Mouse (Mus musculus) small intestine, adult 2 months (tissue): ENCODE measurements around the gene Adamts16. TPM values are rescaled to one million over a fixed set of nuclear protein-coding genes. Genes with fewer than 3 reads are reported as not detected.

Source experiments
- H3K27ac ChIP-seq: fragments of 200-500 bp; 2 replicates; pipeline ENCODE4 v1.5.1; 2012; ENCODE audit warnings: low read depth, low read length, control low read depth, inconsistent platforms; ENCODE audit not compliant: insufficient read depth
- H3K27me3 ChIP-seq: fragments of 200-500 bp; 2 replicates; pipeline ENCODE4 v1.6.1; 2012; ENCODE audit warnings: mild to moderate bottlenecking, moderate library complexity, low read length, inconsistent platforms; ENCODE audit not compliant: control insufficient read depth, insufficient read depth
- H3K36me3 ChIP-seq: fragments of 200-500 bp; 2 replicates; pipeline ENCODE4 v1.6.1; 2012; ENCODE audit warnings: mild to moderate bottlenecking, low read length, control low read depth, inconsistent platforms; ENCODE audit not compliant: control insufficient read depth, insufficient read depth
- H3K4me1 ChIP-seq: fragments of 200-500 bp; 2 replicates; pipeline ENCODE4 v1.6.1; 2012; ENCODE audit warnings: low read length, inconsistent platforms, mixed read lengths; ENCODE audit not compliant: control insufficient read depth, insufficient read depth, insufficient read length
- H3K4me3 ChIP-seq: fragments of 200-500 bp; 2 replicates; pipeline ENCODE4 v1.5.1; 2012; ENCODE audit warnings: low read depth, mild to moderate bottlenecking, control low read depth, inconsistent platforms, low read length, moderate library complexity
- CTCF ChIP-seq: fragments of 200-500 bp; IDR thresholded peaks from 2 replicates; pipeline ENCODE4 v1.5.1; 2012; ENCODE audit warnings: low read depth, mild to moderate bottlenecking, control low read depth, inconsistent platforms, low read length, moderate library complexity, mixed read lengths; ENCODE audit not compliant: insufficient replicate concordance, insufficient read length; ENCODE audit errors: extremely low read depth
- POLR2A ChIP-seq: fragments of 200-500 bp; IDR thresholded peaks from 2 replicates; pipeline ENCODE4 v1.6.1; 2012; ENCODE audit warnings: low read depth, mild to moderate bottlenecking, control low read depth, inconsistent platforms, low read length, moderate library complexity
- WGBS: fragments of 180-500 bp; shearing (Covaris S2); methylation state at CpG from one replicate; pipeline ENCODE4 v1.1.7; 2018; 5-methylcytosine and 5-hydroxymethylcytosine counted together
- polyA plus RNA-seq: library from polyadenylated mRNA; depleted of rRNA; stranded (reverse); fragments of >200 nt; gene quantifications from 2 replicates; pipeline ENCODE4 v1.2.3, GENCODE M21; 2012

The Adamts16 gene
- polyA plus RNA-seq, 1 experiment, result not detected

DNA sequence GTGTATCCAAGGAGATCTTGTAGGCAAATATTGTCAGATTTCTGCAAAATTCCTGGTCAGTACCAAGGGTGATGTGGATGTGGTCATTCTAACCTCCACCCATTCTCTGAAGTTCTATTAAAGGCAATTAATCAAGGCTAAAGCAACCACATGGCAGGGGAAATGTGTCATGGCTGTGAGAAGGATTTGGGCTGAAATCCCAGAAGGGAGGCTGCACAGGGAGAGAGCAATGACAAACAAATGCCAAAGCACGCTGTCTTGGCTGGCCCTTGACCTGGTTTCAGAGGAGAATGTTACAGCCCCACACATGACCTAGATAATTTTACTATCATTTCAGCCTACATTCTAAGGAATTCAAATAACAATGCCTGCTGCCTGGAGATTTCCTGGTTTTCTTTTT lies 52.6 kb downstream of the Adamts16 start:
- 51% methylated on average over 1 of the region's 1 CpGs for WGBS
- TF ChIP-seq POLR2A, result no peak
- no peak for TF ChIP-seq CTCF
- no peaks in the 10 kb centered on the region for H3K36me3 ChIP-seq

GRCm38 (mm10) chr13:70785078-70785477 lies 56.5 kb downstream of the Adamts16 start:
- H3K4me3 ChIP-seq, result no peak overlapping the region
- no peaks in the 10 kb centered on the region for H3K4me1 ChIP-seq
- WGBS, result 50% methylated on average over 2 of the region's 2 CpGs
- no peak overlapping the region for H3K27ac ChIP-seq
- TF ChIP-seq CTCF, result no peak
- no peak for TF ChIP-seq POLR2A
- no peaks in the 10 kb centered on the region for H3K36me3 ChIP-seq
- no peaks in the 10 kb centered on the region for H3K27me3 ChIP-seq

More for the DNA sequence above, 52.6 kb downstream of the Adamts16 start:
- no peaks in the 10 kb centered on the region for H3K27me3 ChIP-seq
- no peak overlapping the region for H3K4me3 ChIP-seq
- no peak overlapping the region for H3K27ac ChIP-seq
- H3K4me1 ChIP-seq, result no peaks in the 10 kb centered on the region

GRCm38 (mm10) chr13:70784126-70784525 lies 57.5 kb downstream of the Adamts16 start:
- no peaks in the 10 kb centered on the region for H3K36me3 ChIP-seq
- no peak overlapping the region for H3K4me3 ChIP-seq
- 82% methylated on average over 5 of the region's 5 CpGs for WGBS
- no peaks in the 10 kb centered on the region for H3K4me1 ChIP-seq
- no peaks in the 10 kb centered on the region for H3K27me3 ChIP-seq
- TF ChIP-seq CTCF (no peak), POLR2A (no peak)
- no peak overlapping the region for H3K27ac ChIP-seq

DNA sequence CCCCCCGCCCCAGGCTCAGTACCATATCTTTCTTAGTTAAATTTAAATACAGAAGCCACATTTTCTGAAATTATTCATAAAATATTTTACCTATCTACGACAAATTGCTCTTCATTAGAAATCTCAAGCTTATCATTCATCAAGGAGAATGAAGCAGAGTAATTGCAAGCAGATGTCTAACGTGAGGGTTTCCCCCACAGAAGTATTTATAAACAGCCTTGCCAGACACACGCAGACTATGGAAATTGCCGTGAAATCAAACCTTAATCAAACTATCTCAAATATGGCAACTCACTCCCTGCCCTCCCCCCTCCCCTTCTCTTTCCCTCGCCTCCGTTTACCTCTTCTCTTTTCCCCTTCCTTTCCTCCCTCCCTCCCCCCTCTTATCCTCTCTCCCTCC lies 61.8 kb downstream of the Adamts16 start:
- no peak overlapping the region for H3K4me3 ChIP-seq

DNA sequence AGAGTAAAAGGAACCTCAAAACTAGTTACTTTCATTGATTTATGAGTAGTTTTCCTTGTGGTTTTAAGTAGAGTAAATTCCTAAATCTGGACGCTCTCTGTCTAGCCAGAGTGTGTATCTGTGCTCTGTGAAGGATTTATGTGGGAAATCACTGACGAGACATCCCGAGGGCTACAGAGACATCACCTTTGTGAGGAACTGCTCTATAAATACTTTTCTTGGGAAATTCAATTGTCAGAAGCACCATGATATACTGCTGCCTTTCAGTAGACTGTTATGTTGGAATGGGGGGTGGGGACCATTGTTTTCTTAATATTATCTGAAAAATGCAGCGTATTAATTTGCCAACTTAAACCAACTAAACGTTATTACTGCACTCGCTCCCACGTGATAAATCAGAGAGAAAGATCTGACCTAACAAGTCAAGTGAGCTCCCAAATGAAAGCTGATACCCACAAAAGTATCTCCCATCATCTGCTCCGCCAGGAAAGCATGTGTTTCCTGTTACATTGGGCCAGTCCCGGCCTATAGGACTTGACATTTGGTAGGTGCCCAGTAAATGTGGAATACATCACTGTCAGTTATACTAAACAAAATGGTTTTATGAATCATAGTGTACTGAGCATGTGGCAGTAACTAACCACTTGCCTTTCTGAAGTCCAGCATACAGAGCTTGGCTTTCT lies 62.6 kb downstream of the Adamts16 start:
- WGBS, result 68% methylated on average over 9 of the region's 9 CpGs
- no peak overlapping the region for H3K4me3 ChIP-seq
- no peak for TF ChIP-seq POLR2A
- TF ChIP-seq CTCF, result no peak
- no peak overlapping the region for H3K27ac ChIP-seq
- H3K36me3 ChIP-seq, result no peaks in the 10 kb centered on the region
- H3K4me1 ChIP-seq, result peaks cover 2% of the 10 kb centered on the region; the same call in 1 of the 2 replicates
- no peaks in the 10 kb centered on the region; the same call in 1 of the 2 replicates for H3K27me3 ChIP-seq

More for the DNA sequence above, 61.8 kb downstream of the Adamts16 start:
- H3K27me3 ChIP-seq, result no peaks in the 10 kb centered on the region; the same call in 1 of the 2 replicates
- TF ChIP-seq POLR2A (no peak), CTCF (no peak)
- H3K27ac ChIP-seq, result no peak overlapping the region
- H3K4me1 ChIP-seq, result peaks cover 2% of the 10 kb centered on the region; the same call in 1 of the 2 replicates
- no peaks in the 10 kb centered on the region for H3K36me3 ChIP-seq
- WGBS, result 70% methylated on average over 7 of the region's 7 CpGs

DNA sequence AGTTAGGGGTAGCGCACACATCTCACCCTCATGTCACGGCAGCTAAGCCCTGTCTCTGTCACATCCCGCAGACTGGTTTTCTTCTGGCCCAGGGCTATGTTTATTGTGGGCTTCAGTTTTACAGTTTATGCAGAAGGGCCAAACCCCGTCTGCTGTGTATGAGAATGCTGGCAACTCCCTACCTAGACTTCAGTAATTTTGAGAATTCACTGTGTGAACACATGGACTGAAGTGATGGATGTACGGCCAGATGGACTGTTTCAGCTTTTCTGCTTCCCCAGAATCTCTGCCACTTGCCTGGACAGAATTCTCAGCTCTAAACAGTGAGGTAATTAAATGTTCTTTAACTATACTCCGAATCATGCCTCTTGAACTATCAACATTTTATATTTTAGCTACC lies 70.5 kb downstream of the Adamts16 start:
- WGBS, result 88% methylated on average over 6 of the region's 6 CpGs
- Histone ChIP-seq H3K36me3 (no peaks in the 10 kb centered on the region), H3K4me1 (no peaks in the 10 kb centered on the region), H3K4me3 (no peak overlapping the region), H3K27ac (no peak overlapping the region), H3K27me3 (no peaks in the 10 kb centered on the region)
- TF ChIP-seq CTCF (no peak), POLR2A (no peak)

DNA sequence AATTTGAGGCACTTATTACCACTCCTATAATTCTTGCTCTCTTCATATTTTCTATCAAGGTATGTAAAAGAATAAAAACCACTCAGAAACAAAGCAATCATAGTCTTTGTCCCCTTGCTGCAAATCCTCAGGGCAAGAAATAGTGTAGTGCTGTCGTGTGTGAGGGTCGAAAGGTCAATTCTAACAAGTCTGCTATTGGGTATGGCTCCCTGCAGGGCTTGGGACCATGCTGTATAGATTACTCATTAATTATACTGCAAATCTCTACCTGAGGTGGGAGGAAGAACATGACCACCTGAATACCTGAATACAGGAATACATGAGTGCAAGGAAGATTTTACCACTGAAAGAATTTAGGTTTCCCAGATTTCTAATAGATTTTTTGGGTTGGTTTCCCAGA lies 72.5 kb downstream of the Adamts16 start:
- no peak overlapping the region for H3K27ac ChIP-seq
- no peak overlapping the region for H3K4me3 ChIP-seq
- 33% methylated on average over 2 of the region's 2 CpGs for WGBS
- no peaks in the 10 kb centered on the region for H3K27me3 ChIP-seq
- TF ChIP-seq POLR2A (no peak), CTCF (no peak)
- H3K36me3 ChIP-seq, result no peaks in the 10 kb centered on the region
- H3K4me1 ChIP-seq, result no peaks in the 10 kb centered on the region
